Mouse (Mus musculus): Measurements from ENCODE around the gene Anapc16. TPM values are rescaled to one million over a fixed set of nuclear protein-coding genes. Genes with fewer than 3 reads are reported as not detected.
A peak's percentile ranks its signal among the peaks of the same experiment; 100 is the strongest.

The Anapc16 gene
- polyA plus RNA-seq, 1 experiment, result 104 TPM

DNA sequence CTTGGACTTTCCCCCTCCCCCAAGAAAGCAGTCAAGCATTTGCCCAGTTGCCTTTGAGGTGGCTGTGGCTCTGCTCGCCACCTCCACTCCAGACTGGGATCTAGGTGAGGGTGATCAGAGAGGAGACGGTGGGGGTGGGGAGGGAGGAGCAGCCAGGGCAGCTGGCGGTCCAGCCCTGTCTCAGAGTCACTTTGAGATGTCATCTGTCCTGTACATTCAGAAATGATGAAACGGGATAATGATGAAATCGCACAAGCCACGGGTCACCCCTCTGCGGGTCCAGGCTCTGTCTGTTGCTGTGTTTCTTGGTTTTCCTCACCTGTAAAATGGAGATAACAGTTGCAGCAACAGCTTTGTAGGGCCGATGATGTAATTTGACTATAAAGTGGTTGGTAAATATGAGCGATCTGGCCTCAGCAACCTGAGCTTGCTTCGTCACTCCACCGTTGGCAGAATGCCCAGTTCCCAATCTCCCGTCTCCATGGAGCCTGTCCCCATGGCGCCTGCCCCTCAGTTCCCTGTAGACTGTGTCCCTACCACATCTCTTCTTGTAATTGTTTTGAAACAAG is 59.4 kb downstream of the Anapc16 start:
- H3K4me3 ChIP-seq (ENCODE audit: insufficient read depth, poor library complexity, severe bottlenecking), result no peak overlapping the region
- TF ChIP-seq CEBPB (IDR thresholded peaks at IDR 0.05; ENCODE audit: low read depth) (peak; percentile 72), FOSL1 (IDR thresholded peaks at IDR 0.05; ENCODE audit: insufficient read depth, low read length, poor library complexity, severe bottlenecking) (no peak)
- no peak overlapping the region for H3ac ChIP-seq (ENCODE audit: control insufficient read depth, insufficient read length, low read depth)
- no peaks in the 10 kb centered on the region for H3K36me3 ChIP-seq (ENCODE audit: control insufficient read depth, insufficient read depth)
- H3K79me3 ChIP-seq (ENCODE audit: low read depth), result no peaks in the 10 kb centered on the region
- H3K27me3 ChIP-seq (ENCODE audit: control insufficient read depth, insufficient read depth, insufficient read length), result no peaks in the 10 kb centered on the region
- no peaks in the 10 kb centered on the region for H3K79me2 ChIP-seq (ENCODE audit: control insufficient read depth, insufficient read depth)

DNA sequence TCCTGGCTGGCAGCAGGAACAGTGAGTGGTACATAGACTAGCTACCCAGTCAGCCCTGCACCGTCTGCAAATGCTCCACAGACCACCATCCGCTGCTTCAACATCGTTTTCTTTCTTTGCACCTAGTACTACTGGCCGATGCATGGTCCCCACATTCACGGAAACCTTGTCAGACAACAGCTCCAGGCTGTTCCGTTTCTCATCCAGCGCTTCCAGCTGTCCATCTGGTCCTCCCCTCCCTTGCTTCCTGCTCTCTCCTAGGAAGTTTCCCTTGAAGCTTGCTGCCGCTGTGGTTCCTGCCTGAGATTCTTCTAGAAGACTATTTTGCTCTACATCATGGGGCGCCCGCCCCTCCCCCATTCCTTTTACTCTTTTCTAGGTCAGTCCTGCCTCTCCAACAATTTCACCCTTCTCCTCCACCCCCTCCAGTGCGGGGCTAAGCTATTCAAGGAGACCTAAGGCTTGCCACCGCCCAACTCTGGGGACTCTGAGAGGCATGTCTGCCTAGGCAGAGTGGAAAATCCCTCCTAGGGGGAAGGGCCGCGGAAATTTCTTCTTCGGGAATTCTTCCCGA is 60.0 kb downstream of the Anapc16 start:
- Histone ChIP-seq H3K27me3 (ENCODE audit: control insufficient read depth, insufficient read depth, insufficient read length) (no peaks in the 10 kb centered on the region), H3K79me2 (ENCODE audit: control insufficient read depth, insufficient read depth) (no peaks in the 10 kb centered on the region), H3K36me3 (ENCODE audit: control insufficient read depth, insufficient read depth) (no peaks in the 10 kb centered on the region), H3K79me3 (ENCODE audit: low read depth) (no peaks in the 10 kb centered on the region), H3ac (ENCODE audit: control insufficient read depth, insufficient read length, low read depth) (no peak overlapping the region), H3K4me3 (ENCODE audit: insufficient read depth, poor library complexity, severe bottlenecking) (no peak overlapping the region)
- TF ChIP-seq CEBPB (IDR thresholded peaks at IDR 0.05; ENCODE audit: low read depth) (no peak), MAX (IDR thresholded peaks at IDR 0.05) (no peak), USF1 (IDR thresholded peaks at IDR 0.05; ENCODE audit: low read depth) (no peak), MYOD1 (IDR thresholded peaks at IDR 0.05; ENCODE audit: control insufficient read depth, insufficient read length, low read depth) (no peak), CTCF (IDR thresholded peaks at IDR 0.05; ENCODE audit: control insufficient read depth, insufficient read depth, insufficient read length) (no peak), FOSL1 (IDR thresholded peaks at IDR 0.05; ENCODE audit: insufficient read depth, low read length, poor library complexity, severe bottlenecking) (no peak), MYOG (IDR thresholded peaks at IDR 0.05; ENCODE audit: control insufficient read depth, extremely low read depth, insufficient read length) (no peak)

DNA sequence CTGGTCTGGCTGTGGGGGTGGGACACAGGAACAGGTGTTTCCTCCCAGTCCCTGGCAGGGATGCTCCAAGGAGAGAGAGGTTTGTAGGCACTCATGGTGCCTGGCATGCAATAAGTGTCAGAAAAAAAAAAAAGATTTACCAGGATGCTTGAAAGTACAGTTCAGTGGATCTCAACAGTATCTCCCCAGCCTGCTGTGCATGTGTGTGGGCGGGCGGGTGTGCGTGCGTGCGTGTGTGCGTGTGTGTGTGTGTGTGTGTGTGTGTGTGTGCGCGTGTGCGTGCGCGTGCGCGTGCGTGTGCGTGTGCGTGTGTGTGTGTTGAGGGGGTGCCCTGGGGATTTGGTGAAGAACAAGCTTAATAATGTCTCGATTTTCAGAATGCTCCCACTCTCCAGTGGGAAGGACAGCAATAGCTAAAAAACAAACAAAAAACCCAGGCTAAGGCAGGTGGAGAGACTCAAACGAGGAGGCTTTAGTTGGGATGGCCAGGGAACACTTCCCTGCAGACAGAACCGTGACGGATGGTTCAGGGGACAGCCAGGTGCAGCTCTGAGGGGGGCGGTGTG is 60.6 kb downstream of the Anapc16 start:
- no peaks in the 10 kb centered on the region for H3K79me3 ChIP-seq (ENCODE audit: low read depth)
- no peaks in the 10 kb centered on the region for H3K27me3 ChIP-seq (ENCODE audit: control insufficient read depth, insufficient read depth, insufficient read length)
- no peaks in the 10 kb centered on the region for H3K79me2 ChIP-seq (ENCODE audit: control insufficient read depth, insufficient read depth)
- H3K36me3 ChIP-seq (ENCODE audit: control insufficient read depth, insufficient read depth), result no peaks in the 10 kb centered on the region
- H3ac ChIP-seq (ENCODE audit: control insufficient read depth, insufficient read length, low read depth), result no peak overlapping the region
- TF ChIP-seq USF1 (IDR thresholded peaks at IDR 0.05; ENCODE audit: low read depth), result no peak
- TF ChIP-seq FOSL1 (IDR thresholded peaks at IDR 0.05; ENCODE audit: insufficient read depth, low read length, poor library complexity, severe bottlenecking), result no peak
- TF ChIP-seq MYOG (IDR thresholded peaks at IDR 0.05; ENCODE audit: control insufficient read depth, extremely low read depth, insufficient read length), result no peak
- no peak for TF ChIP-seq MYOD1 (IDR thresholded peaks at IDR 0.05; ENCODE audit: control insufficient read depth, insufficient read length, low read depth)
- no peak for TF ChIP-seq CEBPB (IDR thresholded peaks at IDR 0.05; ENCODE audit: low read depth)
- no peak for TF ChIP-seq MAX (IDR thresholded peaks at IDR 0.05)
- no peak for TF ChIP-seq CTCF (IDR thresholded peaks at IDR 0.05; ENCODE audit: control insufficient read depth, insufficient read depth, insufficient read length)
- H3K4me3 ChIP-seq (ENCODE audit: insufficient read depth, poor library complexity, severe bottlenecking), result no peak overlapping the region

DNA sequence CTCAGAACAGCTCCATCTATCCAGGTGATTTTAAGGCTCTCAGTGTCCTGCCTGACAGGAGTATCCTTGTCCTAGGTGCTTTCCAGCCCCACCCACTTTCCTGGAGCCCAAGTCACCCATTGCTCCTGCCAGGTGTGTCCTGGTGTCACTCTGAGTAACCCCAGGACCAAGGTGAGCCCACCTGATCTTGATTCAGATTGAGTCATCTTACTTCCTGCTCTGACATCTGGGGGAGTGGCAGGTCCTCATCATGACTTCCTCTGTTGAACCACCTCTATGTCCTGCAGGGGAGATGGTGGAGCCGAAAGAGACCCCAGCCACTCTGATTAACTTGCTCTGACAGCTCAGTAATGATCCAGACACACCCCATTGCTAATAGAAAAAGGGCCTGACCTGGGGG is 63.9 kb downstream of the Anapc16 start:
- H3ac ChIP-seq (ENCODE audit: control insufficient read depth, insufficient read length, low read depth), result no peak overlapping the region
- TF ChIP-seq CTCF (IDR thresholded peaks at IDR 0.05; ENCODE audit: control insufficient read depth, insufficient read depth, insufficient read length) (no peak), USF1 (IDR thresholded peaks at IDR 0.05; ENCODE audit: low read depth) (no peak), MAX (IDR thresholded peaks at IDR 0.05) (no peak), CEBPB (IDR thresholded peaks at IDR 0.05; ENCODE audit: low read depth) (no peak), MYOD1 (IDR thresholded peaks at IDR 0.05; ENCODE audit: control insufficient read depth, insufficient read length, low read depth) (no peak), MYOG (IDR thresholded peaks at IDR 0.05; ENCODE audit: control insufficient read depth, extremely low read depth, insufficient read length) (no peak), FOSL1 (IDR thresholded peaks at IDR 0.05; ENCODE audit: insufficient read depth, low read length, poor library complexity, severe bottlenecking) (no peak)
- H3K79me3 ChIP-seq (ENCODE audit: low read depth), result no peaks in the 10 kb centered on the region
- no peaks in the 10 kb centered on the region for H3K36me3 ChIP-seq (ENCODE audit: control insufficient read depth, insufficient read depth)
- H3K27me3 ChIP-seq (ENCODE audit: control insufficient read depth, insufficient read depth, insufficient read length), result no peaks in the 10 kb centered on the region
- no peaks in the 10 kb centered on the region for H3K79me2 ChIP-seq (ENCODE audit: control insufficient read depth, insufficient read depth)
- no peak overlapping the region for H3K4me3 ChIP-seq (ENCODE audit: insufficient read depth, poor library complexity, severe bottlenecking)

DNA sequence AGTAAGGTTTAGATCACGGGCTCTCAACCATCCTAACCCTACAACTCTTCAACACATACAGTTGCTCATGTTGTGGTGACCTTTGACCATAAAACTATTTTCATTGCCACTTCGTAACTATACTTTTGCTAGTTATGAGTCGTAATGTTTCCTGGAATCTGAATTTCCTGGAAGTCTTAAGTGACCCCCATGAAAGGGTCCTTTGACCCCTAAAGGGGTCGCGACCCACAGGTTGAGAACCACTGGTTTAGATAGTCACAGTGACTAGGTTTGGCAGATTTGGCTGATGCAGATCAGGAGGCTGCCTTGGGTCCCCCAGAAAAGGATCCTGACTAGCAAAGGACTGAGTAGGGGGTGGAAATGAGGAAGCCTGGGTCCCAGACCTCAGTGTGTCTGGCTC is 64.3 kb downstream of the Anapc16 start:
- no peaks in the 10 kb centered on the region for H3K79me3 ChIP-seq (ENCODE audit: low read depth)
- H3K4me3 ChIP-seq (ENCODE audit: insufficient read depth, poor library complexity, severe bottlenecking), result no peak overlapping the region
- H3K36me3 ChIP-seq (ENCODE audit: control insufficient read depth, insufficient read depth), result no peaks in the 10 kb centered on the region
- H3K79me2 ChIP-seq (ENCODE audit: control insufficient read depth, insufficient read depth), result no peaks in the 10 kb centered on the region
- H3K27me3 ChIP-seq (ENCODE audit: control insufficient read depth, insufficient read depth, insufficient read length), result no peaks in the 10 kb centered on the region
- no peak overlapping the region for H3ac ChIP-seq (ENCODE audit: control insufficient read depth, insufficient read length, low read depth)
- TF ChIP-seq MYOG (IDR thresholded peaks at IDR 0.05; ENCODE audit: control insufficient read depth, extremely low read depth, insufficient read length) (no peak), MAX (IDR thresholded peaks at IDR 0.05) (no peak), CEBPB (IDR thresholded peaks at IDR 0.05; ENCODE audit: low read depth) (no peak), USF1 (IDR thresholded peaks at IDR 0.05; ENCODE audit: low read depth) (no peak), CTCF (IDR thresholded peaks at IDR 0.05; ENCODE audit: control insufficient read depth, insufficient read depth, insufficient read length) (no peak), FOSL1 (IDR thresholded peaks at IDR 0.05; ENCODE audit: insufficient read depth, low read length, poor library complexity, severe bottlenecking) (no peak), MYOD1 (IDR thresholded peaks at IDR 0.05; ENCODE audit: control insufficient read depth, insufficient read length, low read depth) (no peak)

Other genes with a start within 250 kb of the Anapc16 start
- 25.8 TPM for gene Dnajb12, start 123.6 kb downstream of the Anapc16 start, polyA plus RNA-seq (2012; fragmentation: generic; extraction: Trizol)
- 62.7 TPM for gene Ddit4, start 51.3 kb downstream of the Anapc16 start, polyA plus RNA-seq (2012; fragmentation: generic; extraction: Trizol)
- gene Ascc1, start 330 bp downstream of the Anapc16 start, polyA plus RNA-seq (2012; fragmentation: generic; extraction: Trizol), result 24.1 TPM
- 12.1 TPM for gene Spock2, start 103.1 kb upstream of the Anapc16 start, polyA plus RNA-seq (2012; fragmentation: generic; extraction: Trizol)
- gene Chst3, start 216.1 kb upstream of the Anapc16 start, polyA plus RNA-seq (2012; fragmentation: generic; extraction: Trizol), result 1.7 TPM

All from C2C12 (cell line).